Comparison of ENCODE assay signal across 10 mouse cellular contexts in the genomic region with DNA sequence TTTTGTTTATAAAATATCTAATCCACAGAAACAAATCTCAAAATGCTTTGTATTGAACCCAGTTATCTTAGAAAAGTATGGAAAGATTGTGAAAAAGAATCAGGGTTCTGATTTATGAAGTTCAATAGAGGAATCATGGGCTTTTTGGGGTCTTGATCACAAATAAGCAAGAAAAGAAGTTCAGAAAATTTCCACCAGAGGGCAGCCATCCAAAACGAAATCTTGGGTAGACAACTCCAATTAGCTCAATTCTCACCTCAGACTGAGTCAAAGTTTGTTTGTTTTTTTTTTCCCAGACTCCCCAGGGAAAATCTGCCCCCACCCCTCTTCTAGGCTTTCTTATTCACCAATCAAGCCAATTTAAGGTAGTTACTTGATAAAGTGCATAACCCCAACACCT. TPM values are rescaled to one million over a fixed set of nuclear protein-coding genes. Genes with fewer than 3 reads are reported as not detected.
DNase-seq lines count a peak whose midpoint lies in the region; TF ChIP-seq lines count a peak whose summit lies in the region.
"Had no signal": no experiment of that assay in that cellular context is flagged by ENCODE, and none has a peak within 500 bp of the region (broad histone marks: within the 10 kb centered on the region; RNA-seq: fewer than 3 reads in every experiment).

No protein-coding gene starts in this region.

- H3K36me3 ChIP-seq in CH12.LX (replicated peaks in 1 of 2; ENCODE audit: control insufficient read depth in 1 of 2, insufficient read depth in 1 of 2, low read length in 1 of 2), result no peaks in the 10 kb centered on the region
- H3K36me3 ChIP-seq: embryonic facial prominence, embryonic 12.5 days had no signal

- no peaks in the 10 kb centered on the region for H3K27me3 ChIP-seq in CH12.LX (replicated peaks)
- H3K27me3 ChIP-seq: embryonic facial prominence, embryonic 12.5 days had no signal

- TF ChIP-seq EP300 in CH12.LX (IDR thresholded peaks at IDR 0.05; ENCODE audit: low read length), result no peak

- peaks cover 3 to 27% of the 10 kb centered on the region in 2 experiments; a peak in 3 of 4 replicates for H3K4me1 ChIP-seq in CH12.LX (ENCODE audit: control insufficient read depth in 1 of 2, insufficient read depth in 2 of 2)
- H3K4me1 ChIP-seq: embryonic facial prominence, embryonic 12.5 days had no signal

- H3K79me2 ChIP-seq in CH12.LX (replicated peaks; ENCODE audit: control insufficient read depth, extremely low read depth, insufficient read depth, poor library complexity, severe bottlenecking), result no peaks in the 10 kb centered on the region

- no peaks in the 10 kb centered on the region for H3K9me3 ChIP-seq in CH12.LX (replicated peaks; ENCODE audit: low read length)
- H3K9me3 ChIP-seq: embryonic facial prominence, embryonic 12.5 days had no signal

- H3K9ac ChIP-seq in CH12.LX (ENCODE audit: insufficient read depth, low read depth), result no peak overlapping the region
- H3K9ac ChIP-seq: embryonic facial prominence, embryonic 12.5 days had no signal

- H3K27ac ChIP-seq in CH12.LX (ENCODE audit: insufficient read depth, low read depth), result no peak overlapping the region
- H3K27ac ChIP-seq: embryonic facial prominence, embryonic 12.5 days had no signal

- peak; percentile 36 to 72; a peak in 3 of 4 replicates for TF ChIP-seq CTCF in CH12.LX (conservative IDR thresholded peaks at IDR 0.05 in 1 of 2, IDR thresholded peaks at IDR 0.05 in 1 of 2; ENCODE audit: low read depth in 2 of 2, low read length in 2 of 2)

- peak; percentile 7 for DNase-seq in cerebellum, adult 18-20 months
- no peak for DNase-seq in cerebellum, adult 9-11 months
- peak; percentile 49 for DNase-seq in kidney, adult 9 months
- no peak for DNase-seq in kidney, adult 11 months
- DNase-seq in CH12.LX (ENCODE audit: extremely low read depth), result peak; percentile 50
- peak; percentile 40 for DNase-seq in kidney, postnatal 14 days
- DNase-seq in retina, postnatal 7 days (ENCODE audit: low read depth, low spot score), result peak; percentile 17
- DNase-seq in adrenal gland, adult 8-10 months, result no peak

- dilution Hi-C loops in CH12.LX (cut with MboI; ENCODE audit: extremely low pct_ligation_motif_present, extremely low pct_unique_long_range_greater_than_20kb, low sequenced_read_pairs), result no loop called here

- no peak for TF ChIP-seq POLR2A in CH12.LX (IDR thresholded peaks at IDR 0.05; ENCODE audit: low read depth, low read length)

- TF ChIP-seq RAD21 in CH12.LX (IDR thresholded peaks at IDR 0.05; ENCODE audit: low read depth, low read length), result peak; percentile 60

- no peak overlapping the region for H3K4me2 ChIP-seq in CH12.LX (ENCODE audit: insufficient read depth, low read depth, poor library complexity, severe bottlenecking)
- H3K4me2 ChIP-seq: embryonic facial prominence, embryonic 12.5 days had no signal

- in situ Hi-C loops in CH12.LX (cut with MboI; ENCODE audit: low pct_ligation_motif_present, low pct_unique_long_range_greater_than_20kb, low sequenced_read_pairs), result no loop called here

- H3K4me3 ChIP-seq in CH12.LX (replicated peaks in 1 of 3; ENCODE audit: low read depth in 2 of 3, low read length in 2 of 3, poor library complexity in 1 of 3), result no peak overlapping the region
- H3K4me3 ChIP-seq: embryonic facial prominence, embryonic 12.5 days had no signal

TF ChIP-seq in CH12.LX, 34 proteins besides CTCF, POLR2A, EP300 and RAD21:
- TF ChIP-seq JUND (conservative IDR thresholded peaks at IDR 0.05; ENCODE audit: low read depth, low read length) (no peak), SMC3 (IDR thresholded peaks at IDR 0.05; ENCODE audit: low read depth, low read length) (peak; percentile 68), ZC3H11A (IDR thresholded peaks at IDR 0.05; ENCODE audit: low read depth, low read length) (0 out of 2 replicates have a peak, but pooled peaks have one; percentile 15), ZNF384 (IDR thresholded peaks at IDR 0.05; ENCODE audit: low read depth, low read length) (0 out of 2 replicates have a peak, but pooled peaks have one; percentile 9)

RNA-seq across cellular contexts. Expression of a gene that starts 9.7 kb away (rescaled TPM):
- total RNA-seq in CH12.LX (2012; rRNA removed) (55.0 and 60.4 TPM in 2 replicates), CH12.LX (2014; rRNA removed) (53.0 and 54.8 TPM in 2 replicates)
- polyA plus RNA-seq in CH12.LX (2012; ENCODE audit: insufficient read length, low read depth), result 62.6 and 66.8 TPM in 2 replicates
- total RNA-seq in adrenal gland, adult 8-10 months (2022), result 1 to 10 TPM; 1.5 to 5.2 (median 3.9) TPM

RNA-seq across cellular contexts. Expression of a gene that starts 21.0 kb away (rescaled TPM):
- total RNA-seq in CH12.LX (2012; rRNA removed) (0.21 and 0.98 TPM in 2 replicates), CH12.LX (2014; rRNA removed) (0.54 and 0.71 TPM in 2 replicates)
- 0.37 and 0.44 TPM in 2 replicates for polyA plus RNA-seq in CH12.LX (2012; ENCODE audit: insufficient read length, low read depth)
- 1 to 10 TPM in 1 of 4 experiments, under 1 TPM in 2, not detected in 1; 0.68 to 1.4 (median 0.77) TPM for total RNA-seq in adrenal gland, adult 8-10 months (2022)
- polyA plus RNA-seq: embryonic facial prominence, embryonic 12.5 days; neural tube, embryonic 11.5 days had no signal

Comparison
In these comparisons a context has a peak if more than half of its experiments do, and no peak if none do; other contexts are left out.
1. DNase-seq: peak in cerebellum, adult 18-20 months (2 of 2), kidney, adult 9 months (single experiment), CH12.LX (single experiment), kidney, postnatal 14 days (single experiment) and retina, postnatal 7 days (single experiment); none in cerebellum, adult 9-11 months (single experiment), kidney, adult 11 months (single experiment) and adrenal gland, adult 8-10 months (single experiment).
2. RNA of a gene that starts 9.7 kb away (total RNA-seq): 53.0 to 60.4 TPM in CH12.LX; 1.5 to 5.2 TPM in adrenal gland, adult 8-10 months; every median in the first group is over 4 times any median in the second.